Mouse (Mus musculus) fat pad, adult 2 months (tissue): ENCODE results near the gene Camkmt.

Source experiments
- DNase-seq: peaks from one replicate; pipeline ENCODE4 v3.0.0-alpha.2; 2011; ENCODE audit warnings: low read depth, low spot score; ENCODE audit errors: extremely low read depth

Camkmt gene

DNA sequence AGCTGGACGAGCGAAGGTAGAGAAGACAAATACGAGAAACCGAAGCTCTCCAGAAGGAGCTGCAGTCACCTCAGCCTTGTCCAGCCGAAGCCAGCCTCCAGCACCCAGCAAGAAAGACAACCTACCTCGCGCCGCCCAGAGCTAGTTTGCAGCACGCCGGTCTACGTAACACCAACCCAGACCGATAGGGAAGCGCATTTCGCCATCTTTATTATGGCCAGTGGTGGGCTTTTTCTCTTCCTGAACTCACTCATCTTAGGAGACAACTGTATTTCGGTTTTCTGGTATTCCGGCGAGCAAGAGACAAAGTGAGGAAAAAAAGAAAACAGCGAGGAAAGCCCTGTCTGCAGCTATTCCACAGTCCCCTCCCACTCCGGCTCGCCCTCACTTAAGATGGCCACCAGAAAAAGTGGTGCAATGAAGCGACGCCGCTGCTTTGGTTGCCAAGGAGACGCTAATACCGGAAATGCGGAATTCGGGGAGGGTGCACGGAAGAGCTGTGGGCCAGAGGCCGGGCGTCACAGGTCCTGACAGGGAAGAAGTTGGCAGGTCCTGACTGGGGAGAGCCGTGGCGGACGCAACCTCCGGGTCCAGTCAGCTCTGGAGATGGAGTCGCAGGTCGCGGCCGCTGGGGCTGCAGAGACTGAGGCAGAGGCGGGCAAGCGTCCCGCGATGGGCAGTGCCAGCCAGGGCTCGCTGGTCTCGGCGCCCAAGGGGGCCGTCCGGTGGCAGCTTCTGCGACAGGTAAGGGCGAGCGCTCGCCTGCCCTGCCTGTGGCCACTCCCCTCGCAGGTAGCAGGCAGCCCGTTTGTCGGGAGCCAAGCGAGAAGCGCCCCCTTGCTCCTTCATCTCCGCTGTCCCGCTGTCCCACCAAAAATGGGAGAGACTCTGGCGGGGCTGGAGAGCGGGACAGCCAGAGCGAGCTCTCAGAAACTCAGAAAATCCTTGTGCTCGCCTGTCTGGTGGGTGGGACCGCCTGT, at the start of gene Camkmt, which contains the start of gene Prepl:
Gene Camkmt (plus strand): TSS at position 433 of the 980 bp plus-strand sequence.
Gene Prepl (minus strand): TSS at position 122 of the 980 bp plus-strand sequence.
- DNase-seq = peak; percentile 86

GRCm38 (mm10) chr17:85040913-85041312, 49.4 kb upstream of the Camkmt start:
- no peak for DNase-seq

DNA sequence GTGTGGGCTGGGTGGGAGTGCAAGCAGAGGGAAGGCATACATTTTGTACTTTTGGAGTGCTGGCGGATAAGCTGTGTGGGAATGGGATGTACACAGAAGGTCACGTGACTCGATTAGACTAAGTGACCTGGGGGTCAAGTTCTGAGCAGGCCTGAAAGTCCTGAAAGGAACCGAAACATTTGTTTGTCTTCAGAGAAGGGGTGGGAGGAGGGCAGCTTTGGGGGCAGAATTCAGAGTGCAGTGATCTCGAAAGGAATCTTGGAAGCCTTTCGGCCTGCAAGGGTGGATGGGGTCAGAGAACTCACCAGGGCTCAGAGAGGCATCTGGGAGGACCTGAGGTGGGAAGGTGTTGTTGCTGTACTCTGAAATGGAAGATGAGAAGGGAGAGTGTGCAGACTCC, 47.9 kb upstream of the Camkmt start:
- DNase-seq = no peak

GRCm38 (mm10) chr17:85043404-85043816, 46.9 kb upstream of the Camkmt start:
- no peak for DNase-seq

DNA sequence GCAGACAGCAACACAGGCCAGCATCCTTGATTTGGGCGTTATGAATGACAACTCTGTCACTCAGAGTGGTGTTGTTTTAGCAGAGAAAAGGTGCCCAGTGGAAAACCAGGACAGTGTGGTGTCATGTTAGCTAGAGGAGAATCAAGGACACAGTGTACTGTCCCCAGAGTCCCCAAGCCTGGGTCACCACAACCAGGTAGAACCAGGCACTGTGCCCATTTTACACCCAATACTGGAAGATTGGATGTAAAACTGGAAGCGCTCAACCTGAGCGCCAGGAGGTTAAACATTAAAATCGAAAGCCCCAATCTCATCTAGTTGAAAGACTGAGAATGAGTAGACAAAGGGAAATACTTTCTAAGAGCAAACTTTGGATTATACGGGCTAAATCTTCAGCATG, 45.9 kb upstream of the Camkmt start:
- no peak for DNase-seq

GRCm38 (mm10) chr17:85045160-85045559, 45.2 kb upstream of the Camkmt start:
- DNase-seq = no peak

DNA sequence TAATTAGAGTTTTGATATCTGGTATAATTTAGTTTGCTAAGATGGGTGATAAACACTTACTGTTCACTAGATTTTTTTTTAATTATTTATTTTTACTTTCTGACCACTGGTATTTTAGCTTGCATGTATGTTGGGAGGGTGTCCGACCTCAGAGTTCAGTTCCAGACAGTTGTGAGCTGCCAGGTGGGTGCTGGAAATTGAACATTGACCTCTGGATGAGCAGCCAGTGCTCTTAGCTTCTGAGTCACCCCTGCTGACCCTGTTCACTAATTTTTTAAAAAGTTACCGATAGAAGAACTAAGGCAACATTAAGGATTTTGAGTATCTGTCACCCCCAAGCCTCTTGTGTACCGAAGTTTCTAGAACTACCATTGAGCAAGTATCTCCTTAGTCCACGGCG, 42.0 kb upstream of the Camkmt start:
- DNase-seq = no peak

GRCm38 (mm10) chr17:85058276-85058675, 32.1 kb upstream of the Camkmt start:
- no peak for DNase-seq

- DNase-seq = no peak
Measured at GRCm38 (mm10) chr17:85059136-85059535, 31.2 kb upstream of the Camkmt start.

- DNase-seq = no peak
Measured at GRCm38 (mm10) chr17:85063560-85063959, 26.8 kb upstream of the Camkmt start.

- no peak for DNase-seq
Measured at GRCm38 (mm10) chr17:85067331-85067730, 23.0 kb upstream of the Camkmt start.

- no peak for DNase-seq
Measured at GRCm38 (mm10) chr17:85070658-85071057, 19.7 kb upstream of the Camkmt start.

DNA sequence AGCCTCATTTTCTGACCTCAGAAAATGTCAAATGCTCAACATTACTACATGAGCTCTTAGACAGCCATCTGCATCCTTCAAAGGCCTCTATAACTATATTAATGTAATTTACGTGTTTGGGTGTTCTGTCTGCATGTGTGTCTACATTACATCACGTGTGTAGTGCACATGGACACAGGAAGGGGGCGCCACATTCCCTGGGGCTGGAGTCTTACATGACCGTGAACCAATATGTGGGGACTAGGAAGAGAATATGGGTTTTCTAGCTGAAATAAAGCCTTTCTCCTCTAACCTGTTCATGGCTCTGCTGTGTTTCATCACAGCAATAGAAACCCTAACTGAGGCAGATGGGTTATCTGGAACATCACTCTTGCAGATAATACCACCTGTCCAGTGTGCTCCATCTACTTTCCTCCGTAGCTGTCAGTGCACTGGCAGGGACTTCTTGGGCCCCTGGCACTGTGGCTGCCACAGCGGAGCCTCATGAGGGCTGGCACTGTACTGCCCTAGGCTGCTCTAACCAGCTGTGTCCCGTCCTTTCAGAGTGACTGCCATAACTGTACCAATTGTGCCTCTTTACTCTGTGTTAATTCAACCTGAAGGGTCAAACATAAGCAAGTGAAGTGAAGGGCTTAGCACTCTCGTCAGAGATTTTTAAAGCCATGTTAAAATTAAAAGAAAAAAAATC, 19.1 kb upstream of the Camkmt start:
- no peak for DNase-seq

GRCm38 (mm10) chr17:85072383-85072782, 18.0 kb upstream of the Camkmt start:
- no peak for DNase-seq

GRCm38 (mm10) chr17:85073214-85073613, 17.1 kb upstream of the Camkmt start:
- no peak for DNase-seq

DNA sequence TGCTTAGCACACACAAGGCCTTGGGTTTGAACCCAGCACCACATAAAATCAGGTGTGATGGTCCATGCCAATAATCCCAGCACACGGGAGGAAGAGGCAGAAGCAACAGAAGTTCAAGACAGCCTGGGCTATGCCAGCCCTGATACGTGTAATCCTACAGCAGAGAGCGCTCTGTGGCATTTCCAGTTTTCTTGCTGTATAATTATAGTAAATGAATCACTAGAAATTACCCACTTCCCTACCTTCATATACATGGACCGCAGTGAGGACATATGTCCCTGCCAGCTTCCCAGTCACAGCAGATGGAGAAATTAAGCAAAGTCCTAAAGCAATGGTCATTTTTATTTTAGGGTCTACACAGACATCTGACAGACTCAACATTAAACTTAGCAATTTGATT, 16.3 kb upstream of the Camkmt start:
- no peak for DNase-seq

DNA sequence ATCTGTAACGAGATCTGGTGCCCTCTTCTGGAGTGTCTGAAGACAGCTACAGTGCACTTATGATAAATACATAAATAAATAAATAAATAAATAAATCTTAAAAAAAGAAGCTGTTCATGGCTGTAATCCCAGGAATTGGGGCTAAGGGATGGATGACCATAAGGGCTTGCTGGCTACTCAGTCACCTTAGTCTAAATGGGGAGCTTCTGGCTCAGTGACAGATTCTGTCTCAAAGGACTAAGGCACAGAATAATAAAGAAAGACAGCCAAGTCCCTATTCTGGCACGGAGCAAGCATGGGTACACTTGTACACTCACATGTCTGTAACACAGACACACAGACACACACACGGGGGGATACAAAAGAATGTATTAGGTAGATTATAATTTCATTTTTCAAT, 11.1 kb upstream of the Camkmt start:
- no peak for DNase-seq

GRCm38 (mm10) chr17:85080781-85081180, 9.6 kb upstream of the Camkmt start:
- DNase-seq = no peak

GRCm38 (mm10) chr17:85085335-85085734, 5.0 kb upstream of the Camkmt start:
- no peak for DNase-seq

DNA sequence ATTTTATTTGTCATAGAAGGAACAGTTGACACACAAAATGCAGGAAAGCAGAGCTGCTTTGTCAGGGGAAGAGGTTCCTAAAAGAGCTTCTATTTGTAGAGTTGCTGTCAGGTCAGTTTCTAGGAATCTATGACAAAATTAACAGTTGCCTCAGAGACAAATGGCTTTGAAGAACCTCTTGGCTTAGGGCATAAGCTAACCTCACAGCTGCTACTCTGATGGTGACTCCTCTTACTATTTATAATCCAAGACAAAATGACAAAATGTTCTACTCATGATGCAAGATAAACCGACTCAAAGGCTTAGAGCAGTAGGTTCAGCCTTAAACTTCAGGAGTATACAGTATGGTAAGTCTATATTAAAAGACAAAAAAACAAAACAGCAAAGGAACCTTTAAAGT, 3.9 kb upstream of the Camkmt start:
- DNase-seq = no peak

DNA sequence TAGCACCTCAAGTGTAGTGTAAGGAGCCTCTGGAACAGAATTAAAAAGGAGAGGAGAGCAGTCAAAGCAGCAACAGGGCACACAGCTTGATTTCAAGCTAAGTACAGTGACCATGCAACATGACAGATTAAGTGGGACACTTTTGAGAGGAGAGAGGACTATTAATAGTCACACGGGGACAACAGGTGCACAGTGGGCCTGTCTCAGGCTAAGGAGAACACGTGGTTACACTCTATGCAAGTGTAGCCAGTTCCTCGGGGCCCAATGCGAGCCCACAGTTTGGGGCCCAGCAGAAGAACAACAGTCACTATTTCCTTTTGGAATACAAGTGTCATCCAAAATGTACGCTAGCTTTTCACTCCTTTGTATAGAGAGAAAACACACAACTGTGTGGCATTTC, 2.8 kb upstream of the Camkmt start:
- DNase-seq = no peak

GRCm38 (mm10) chr17:85088401-85088800, 2.0 kb upstream of the Camkmt start:
- no peak for DNase-seq
